Mouse (Mus musculus): ENCODE results near the gene Pgpep1.

DNA sequence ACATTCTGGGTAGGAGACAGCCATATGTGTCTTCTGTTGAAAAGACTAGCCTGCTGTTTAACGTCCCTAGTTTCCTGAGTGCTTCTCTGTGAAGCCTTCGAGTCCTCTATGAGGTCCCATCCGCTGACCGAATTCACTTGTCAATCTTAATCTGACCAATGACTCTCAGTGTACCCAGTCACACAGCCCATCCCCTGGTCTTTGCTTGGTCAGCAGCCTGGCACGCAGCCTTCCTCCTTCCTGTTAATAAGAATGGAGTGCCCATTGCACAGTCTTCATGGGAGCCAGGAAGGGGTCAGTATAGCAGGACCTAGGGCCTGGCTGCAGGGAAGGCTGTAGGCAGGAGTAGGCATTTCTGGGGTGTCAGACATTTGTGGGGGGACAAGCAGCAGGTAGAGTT, 45.7 kb downstream of the Pgpep1 start:
- TF ChIP-seq ZNF384 (IDR thresholded peaks at IDR 0.05; ENCODE audit: low read depth, low read length) (no peak), MAFK (IDR thresholded peaks at IDR 0.05; ENCODE audit: insufficient read depth, low read depth, low read length) (no peak), ZC3H11A (IDR thresholded peaks at IDR 0.05; ENCODE audit: borderline replicate concordance, low read depth, low read length) (no peak), HCFC1 (IDR thresholded peaks at IDR 0.05; ENCODE audit: borderline replicate concordance, insufficient read depth, low read length) (no peak)

All from ES-E14 (cell line).